Mouse (Mus musculus) gastrocnemius, adult 8-10 months (tissue): ENCODE data around the gene Pi4k2a. TPM values are rescaled to one million over a fixed set of nuclear protein-coding genes. Genes with fewer than 3 reads are reported as not detected.

Source experiments
- DNase-seq, 2 experiments: peaks; one replicate each; pipeline ENCODE4 v3.0.0; 2022; ENCODE audit warnings: low spot score in 2 of 2
- total RNA-seq, 4 experiments: library from RNA; stranded (reverse); gene quantifications; 2 replicates each; pipeline ENCODE4 v1.2.4; 2022

Gene Pi4k2a
- total RNA-seq, 4 experiments from 2014 or later = 13.5 to 16.1 (median 14.7) TPM

DNA sequence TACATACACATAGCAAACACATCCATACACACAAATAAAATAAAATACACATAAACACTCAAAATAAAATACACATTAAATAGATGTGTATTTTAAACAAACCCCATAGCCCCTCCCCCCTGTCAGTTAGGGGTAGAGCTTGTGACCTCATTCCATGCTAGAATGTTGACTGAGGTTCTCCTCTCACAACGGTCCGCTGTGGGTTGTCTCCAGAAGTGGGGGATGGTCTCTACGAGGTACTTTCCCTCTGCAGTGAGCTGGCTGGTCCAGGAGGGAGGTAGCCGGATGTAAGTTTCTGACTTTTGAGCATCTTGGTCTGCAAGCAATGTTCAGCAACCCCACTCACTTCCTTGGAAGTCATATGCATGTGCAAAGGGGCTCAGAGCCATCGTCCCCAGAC is 73.5 kb downstream of the Pi4k2a start, which contains the start of gene Zfyve27:
Gene Zfyve27 (plus strand): TSS at position 188 of the 400 bp plus-strand sequence.
- no peak for DNase-seq

GRCm38 (mm10) chr19:42164188-42164587 is 73.9 kb downstream of the Pi4k2a start:
- DNase-seq = no peak

DNA sequence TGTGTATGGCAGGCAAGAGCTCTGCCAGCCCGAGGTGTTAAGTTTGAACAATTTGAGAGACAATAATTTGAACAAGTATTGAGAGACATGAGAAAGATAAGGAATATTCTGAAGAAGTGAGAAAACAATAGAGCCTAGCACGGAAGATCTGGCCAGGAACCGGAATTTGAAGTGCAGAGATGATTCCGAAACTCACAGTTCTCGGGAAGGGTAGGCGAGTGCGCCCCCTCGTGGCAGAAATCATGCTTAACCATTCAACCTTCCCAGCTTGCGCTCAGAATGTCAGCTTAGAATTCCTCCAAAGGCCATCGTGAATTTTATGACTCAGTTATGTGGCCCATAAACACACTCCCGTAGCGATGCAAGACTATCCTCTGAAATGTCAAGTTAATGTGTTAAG is 75.9 kb downstream of the Pi4k2a start:
- DNase-seq = peak; percentile 63 to 67

DNA sequence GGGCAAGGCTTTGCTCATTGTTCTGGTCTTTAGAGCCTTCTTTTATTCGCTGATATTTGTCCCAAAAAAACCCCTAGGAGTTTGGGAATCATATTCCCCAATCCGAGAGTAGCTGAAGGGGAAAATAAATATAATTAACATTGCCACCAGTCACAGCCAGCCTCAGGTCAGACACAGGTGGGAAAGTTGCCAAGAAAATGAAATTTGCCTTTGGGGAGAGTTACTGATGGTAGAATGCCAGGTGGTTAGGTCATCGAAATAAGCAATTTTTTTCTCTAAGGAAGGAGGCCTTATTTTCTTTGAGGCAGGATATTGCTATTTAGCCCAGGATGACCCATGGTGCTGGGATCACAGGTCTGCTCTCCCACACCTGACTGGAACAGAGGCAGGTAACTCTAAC is 76.5 kb downstream of the Pi4k2a start:
- no peak for DNase-seq

DNA sequence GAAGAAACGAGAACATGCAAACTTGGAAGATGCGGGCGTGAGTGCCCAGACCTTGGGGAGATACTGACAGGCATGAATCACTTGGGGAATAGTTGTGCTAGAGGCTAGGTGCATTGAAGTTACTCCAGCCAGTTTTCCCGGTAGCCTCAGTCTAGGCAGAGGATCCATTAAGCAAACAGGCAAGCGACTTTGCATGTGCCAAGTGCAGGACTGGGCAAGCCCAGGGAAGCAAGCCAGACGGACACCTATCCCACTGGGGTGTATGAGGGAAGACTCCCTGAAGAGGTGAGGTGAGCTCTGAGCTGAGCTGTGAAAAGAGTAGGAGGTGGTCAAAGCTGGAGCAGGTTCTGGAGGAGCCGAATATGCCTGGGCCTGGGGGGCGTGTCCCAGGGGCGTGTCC is 77.2 kb downstream of the Pi4k2a start:
- no peak for DNase-seq

- DNase-seq = no peak
These were observed 79.2 kb downstream of the Pi4k2a start for GRCm38 (mm10) chr19:42169322-42169975.

DNA sequence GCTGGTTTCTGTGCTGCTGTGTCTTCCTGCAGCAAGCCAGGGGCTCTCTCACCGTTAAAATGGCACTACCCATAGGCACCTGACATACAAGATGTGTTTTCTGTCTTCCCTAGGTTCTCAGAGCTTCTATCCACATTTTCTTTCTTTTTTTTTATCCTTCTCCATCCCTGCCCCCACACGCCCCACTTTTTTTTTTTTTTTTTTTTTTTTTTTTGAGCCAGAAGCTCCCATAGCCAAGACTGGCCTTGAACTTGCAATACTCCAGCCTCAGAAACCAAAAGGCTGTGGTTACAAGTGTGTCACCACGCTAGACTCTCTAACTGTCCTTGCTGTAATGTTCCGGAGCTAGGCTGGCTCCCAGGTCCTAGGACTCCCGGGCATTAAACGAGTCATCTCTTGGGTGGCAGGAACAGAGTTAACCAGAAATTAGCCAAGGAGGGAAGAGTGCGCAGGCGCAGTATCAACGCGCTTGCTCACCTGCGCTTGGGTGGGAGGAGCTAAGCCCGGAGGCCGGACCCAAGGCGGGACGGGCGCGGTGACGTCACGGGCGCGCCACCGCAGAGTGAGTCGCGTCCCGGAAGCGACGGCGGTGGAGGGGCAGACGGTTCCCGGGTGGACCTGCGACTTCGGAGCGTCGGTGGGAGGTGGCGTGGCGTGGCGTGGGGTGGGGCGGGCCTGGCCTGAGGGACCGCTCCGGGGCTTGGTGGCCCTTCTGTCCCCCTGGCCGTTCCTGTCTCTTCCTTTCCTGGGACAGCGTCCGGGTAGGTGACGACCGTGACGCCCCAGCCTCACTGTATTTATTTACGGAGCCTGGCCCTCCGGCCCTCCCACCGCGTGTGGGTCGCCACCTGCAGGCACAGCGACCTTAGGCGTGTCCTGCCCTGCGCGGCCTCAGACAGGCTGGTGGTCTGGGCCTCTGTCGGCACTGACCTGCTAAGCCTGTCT is 80.0 kb downstream of the Pi4k2a start:
- peak; percentile 80 to 89 for DNase-seq

Other genes starting within 250 kb of the Pi4k2a start
- 10 to 100 TPM in 3 of 4 experiments, 1 to 10 TPM in 1; 4.5 to 15.5 (median 12.5) TPM for gene Frat2, start 242.3 kb upstream of the Pi4k2a start, total RNA-seq
- gene Rrp12, start 194.3 kb upstream of the Pi4k2a start, total RNA-seq = 10 to 100 TPM; 30.0 to 34.9 (median 32.2) TPM
- 10 to 100 TPM; 11.0 to 34.9 (median 15.0) TPM for gene Pgam1, start 178.5 kb upstream of the Pi4k2a start, total RNA-seq
- gene Exosc1, start 157.0 kb upstream of the Pi4k2a start, total RNA-seq = 10 to 100 TPM; 16.0 to 21.6 (median 18.6) TPM
- gene Zdhhc16, start 157.0 kb upstream of the Pi4k2a start, total RNA-seq = 10 to 100 TPM; 21.3 to 24.1 (median 23.2) TPM
- gene Mms19, start 109.3 kb upstream of the Pi4k2a start, total RNA-seq = 10 to 100 TPM in 2 of 4 experiments, 1 to 10 TPM in 2; 9.1 to 14.1 (median 9.8) TPM
- gene Ubtd1, start 108.7 kb upstream of the Pi4k2a start, total RNA-seq = 10 to 100 TPM; 15.0 to 17.5 (median 15.8) TPM
- gene Ankrd2, start 54.5 kb upstream of the Pi4k2a start, total RNA-seq = 100 to 1,000 TPM; 131 to 242 (median 170) TPM
- gene Hoga1, start 44.9 kb upstream of the Pi4k2a start, total RNA-seq = 1 to 10 TPM; 3.0 to 4.8 (median 3.7) TPM
- gene 4933411K16Rik, start 38.2 kb upstream of the Pi4k2a start, total RNA-seq = under 1 TPM in 3 of 4 experiments, not detected in 1; 0.21 to 0.53 (median 0.36) TPM
- gene Morn4, start 4.1 kb upstream of the Pi4k2a start, total RNA-seq = 1 to 10 TPM; 3.3 to 7.6 (median 5.3) TPM
- 10 to 100 TPM in 1 of 4 experiments, 1 to 10 TPM in 3; 8.6 to 12.1 (median 9.2) TPM for gene Avpi1, start 38.6 kb downstream of the Pi4k2a start, total RNA-seq
- gene Marveld1, start 56.9 kb downstream of the Pi4k2a start, total RNA-seq = 1 to 10 TPM; 4.1 to 5.8 (median 4.5) TPM
- gene Zfyve27, start 73.5 kb downstream of the Pi4k2a start, total RNA-seq = 10 to 100 TPM; 10.4 to 13.2 (median 11.8) TPM
- gene Sfrp5, start 111.8 kb downstream of the Pi4k2a start, total RNA-seq = 1 to 10 TPM; 1.8 to 7.4 (median 4.8) TPM
- 1 to 10 TPM; 1.6 to 4.2 (median 3.0) TPM for gene Golga7b, start 157.1 kb downstream of the Pi4k2a start, total RNA-seq